Mouse (Mus musculus): ENCODE data around the gene Nlrc5. TPM values are rescaled to one million over a fixed set of nuclear protein-coding genes. Genes with fewer than 3 reads are reported as not detected.

The Nlrc5 gene
- polyA plus RNA-seq, 1 experiment from 2014 or later: 0.35 TPM

DNA sequence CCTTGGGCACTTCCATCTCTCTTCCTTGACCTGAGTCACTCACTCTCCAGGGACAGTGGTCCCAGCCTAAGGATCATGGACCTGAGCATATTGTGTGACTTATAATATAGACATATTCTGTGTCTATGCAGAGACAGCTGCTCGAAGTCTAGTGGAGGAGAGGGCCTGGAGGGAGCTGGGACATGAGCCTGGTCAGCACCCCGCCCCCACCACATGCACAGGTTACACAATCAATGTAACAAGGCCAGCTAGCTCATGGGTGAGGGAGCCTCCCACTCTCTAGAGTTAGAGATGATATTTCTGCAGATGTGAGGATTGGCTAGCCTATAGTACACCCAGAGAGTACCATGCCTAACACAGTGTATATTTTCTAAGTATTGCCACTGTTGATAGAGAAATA is 36.6 kb downstream of the Nlrc5 start:
- Histone ChIP-seq H3K4me3 (replicated peaks) (no peak overlapping the region), H3K9ac (no peak overlapping the region), H3K27ac (replicated peaks) (no peak overlapping the region), H3K4me2 (no peak overlapping the region), H3K27me3 (no peaks in the 10 kb centered on the region), H3K4me1 (replicated peaks) (no peaks in the 10 kb centered on the region), H3K9me3 (replicated peaks) (no peaks in the 10 kb centered on the region), H3K36me3 (replicated peaks) (no peaks in the 10 kb centered on the region)
- ATAC-seq (ENCODE audit: insufficient read depth): no peak
- 35% methylated on average over 2 of the region's 2 CpGs for WGBS (ENCODE audit: insufficient replicate concordance)

DNA sequence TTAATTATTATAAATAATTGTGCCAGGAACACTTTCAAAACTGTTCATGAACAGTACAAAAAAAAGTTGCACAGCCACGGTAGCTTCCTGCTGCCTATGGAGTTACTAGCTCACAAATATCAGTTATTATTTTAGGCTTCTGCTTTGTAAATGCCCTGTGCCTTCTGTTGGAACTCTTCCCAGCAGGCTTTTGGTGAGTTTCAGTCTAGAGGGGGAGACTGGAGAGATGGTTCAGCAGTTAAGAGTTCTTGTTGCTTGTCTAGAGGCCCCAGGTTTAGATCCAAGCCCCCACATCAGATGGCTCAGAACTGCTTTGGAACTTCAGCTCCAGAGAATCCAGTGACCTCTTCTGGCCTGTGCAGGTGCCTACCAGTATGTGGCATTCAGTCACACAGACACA is 37.1 kb downstream of the Nlrc5 start:
- no peak overlapping the region for H3K4me3 ChIP-seq (replicated peaks)

GRCm38 (mm10) chr8:94472741-94473140 is 38.6 kb downstream of the Nlrc5 start:
- whole genome bisulfite sequencing (ENCODE audit: insufficient replicate concordance): 53% methylated on average over 8 of the region's 8 CpGs
- H3K4me1 ChIP-seq (replicated peaks): no peaks in the 10 kb centered on the region
- no peak overlapping the region for H3K27ac ChIP-seq (replicated peaks)
- no peak overlapping the region for H3K4me2 ChIP-seq
- no peaks in the 10 kb centered on the region for H3K36me3 ChIP-seq (replicated peaks)
- H3K9me3 ChIP-seq (replicated peaks): no peaks in the 10 kb centered on the region
- H3K27me3 ChIP-seq: no peaks in the 10 kb centered on the region
- no peak for ATAC-seq (ENCODE audit: insufficient read depth)
- H3K9ac ChIP-seq: no peak overlapping the region
- H3K4me3 ChIP-seq (replicated peaks): no peak overlapping the region

More for the DNA sequence above, 37.1 kb downstream of the Nlrc5 start:
- no peak for ATAC-seq (ENCODE audit: insufficient read depth)
- no peaks in the 10 kb centered on the region for H3K9me3 ChIP-seq (replicated peaks)
- no peaks in the 10 kb centered on the region for H3K27me3 ChIP-seq
- H3K4me2 ChIP-seq: no peak overlapping the region
- H3K9ac ChIP-seq: no peak overlapping the region
- no peaks in the 10 kb centered on the region for H3K36me3 ChIP-seq (replicated peaks)
- no peaks in the 10 kb centered on the region for H3K4me1 ChIP-seq (replicated peaks)
- no peak overlapping the region for H3K27ac ChIP-seq (replicated peaks)
- 59% methylated on average over 1 of the region's 1 CpGs for WGBS (ENCODE audit: insufficient replicate concordance)

GRCm38 (mm10) chr8:94473431-94473830 is 39.3 kb downstream of the Nlrc5 start:
- H3K4me1 ChIP-seq (replicated peaks): no peaks in the 10 kb centered on the region
- H3K4me2 ChIP-seq: no peak overlapping the region
- H3K27ac ChIP-seq (replicated peaks): no peak overlapping the region
- H3K36me3 ChIP-seq (replicated peaks): no peaks in the 10 kb centered on the region
- H3K9ac ChIP-seq: no peak overlapping the region
- H3K4me3 ChIP-seq (replicated peaks): no peak overlapping the region
- no peaks in the 10 kb centered on the region for H3K27me3 ChIP-seq
- 59% methylated on average over 21 of the region's 21 CpGs for WGBS (ENCODE audit: insufficient replicate concordance)
- ATAC-seq (ENCODE audit: insufficient read depth): no peak
- H3K9me3 ChIP-seq (replicated peaks): no peaks in the 10 kb centered on the region

GRCm38 (mm10) chr8:94475786-94476185 is 41.6 kb downstream of the Nlrc5 start:
- Histone ChIP-seq H3K4me1 (replicated peaks) (no peaks in the 10 kb centered on the region), H3K4me2 (no peak overlapping the region), H3K4me3 (replicated peaks) (no peak overlapping the region), H3K27ac (replicated peaks) (no peak overlapping the region), H3K36me3 (replicated peaks) (no peaks in the 10 kb centered on the region), H3K9ac (no peak overlapping the region), H3K9me3 (replicated peaks) (no peaks in the 10 kb centered on the region), H3K27me3 (no peaks in the 10 kb centered on the region)
- 61% methylated on average over 8 of the region's 8 CpGs for WGBS (ENCODE audit: insufficient replicate concordance)
- no peak for ATAC-seq (ENCODE audit: insufficient read depth)

DNA sequence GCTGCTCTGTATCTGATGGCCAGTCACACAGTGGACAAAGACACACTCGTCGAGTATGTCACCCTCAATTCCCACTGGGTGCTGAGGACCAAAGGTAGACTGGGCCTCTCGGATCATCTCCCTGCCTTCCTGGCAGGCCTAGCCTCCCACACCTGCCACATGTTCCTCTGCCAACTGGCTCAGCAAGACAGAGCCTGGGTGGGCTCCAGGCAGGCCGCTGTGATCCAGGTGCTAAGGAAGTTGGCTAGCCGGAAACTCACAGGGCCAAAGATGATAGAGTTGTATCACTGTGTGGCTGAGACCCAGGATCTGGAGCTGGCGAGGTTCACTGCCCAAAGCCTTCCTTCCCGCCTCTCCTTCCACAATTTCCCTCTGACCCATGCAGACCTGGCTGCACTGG is 42.7 kb downstream of the Nlrc5 start:
- Histone ChIP-seq H3K4me1 (replicated peaks) (no peaks in the 10 kb centered on the region), H3K4me2 (no peak overlapping the region), H3K27me3 (no peaks in the 10 kb centered on the region), H3K27ac (replicated peaks) (no peak overlapping the region), H3K4me3 (replicated peaks) (no peak overlapping the region), H3K9ac (no peak overlapping the region), H3K9me3 (replicated peaks) (no peaks in the 10 kb centered on the region), H3K36me3 (replicated peaks) (no peaks in the 10 kb centered on the region)
- WGBS (ENCODE audit: insufficient replicate concordance): 59% methylated on average over 7 of the region's 7 CpGs
- ATAC-seq (ENCODE audit: insufficient read depth): no peak

GRCm38 (mm10) chr8:94482051-94482450 is 47.9 kb downstream of the Nlrc5 start:
- H3K9ac ChIP-seq: no peak overlapping the region
- no peaks in the 10 kb centered on the region for H3K4me1 ChIP-seq (replicated peaks)
- 5% methylated on average over 6 of the region's 6 CpGs for WGBS (ENCODE audit: insufficient replicate concordance)
- ATAC-seq (ENCODE audit: insufficient read depth): no peak
- no peaks in the 10 kb centered on the region for H3K9me3 ChIP-seq (replicated peaks)
- H3K4me2 ChIP-seq: no peak overlapping the region
- H3K27ac ChIP-seq (replicated peaks): no peak overlapping the region
- H3K27me3 ChIP-seq: peaks cover 12% of the 10 kb centered on the region; the same call in 1 of the 2 replicates
- no peaks in the 10 kb centered on the region for H3K36me3 ChIP-seq (replicated peaks)
- no peak overlapping the region for H3K4me3 ChIP-seq (replicated peaks)

GRCm38 (mm10) chr8:94485288-94485687 is 51.1 kb downstream of the Nlrc5 start:
- H3K27me3 ChIP-seq: peaks cover 12% of the 10 kb centered on the region; the same call in 1 of the 2 replicates
- no peak overlapping the region for H3K27ac ChIP-seq (replicated peaks)
- no peak overlapping the region for H3K9ac ChIP-seq
- H3K4me3 ChIP-seq (replicated peaks): no peak overlapping the region
- no peak overlapping the region for H3K4me2 ChIP-seq
- 33% methylated on average over 3 of the region's 3 CpGs for WGBS (ENCODE audit: insufficient replicate concordance)
- no peaks in the 10 kb centered on the region for H3K36me3 ChIP-seq (replicated peaks)
- no peak for ATAC-seq (ENCODE audit: insufficient read depth)
- H3K9me3 ChIP-seq (replicated peaks): no peaks in the 10 kb centered on the region
- no peaks in the 10 kb centered on the region; the same call in none of the 2 replicates for H3K4me1 ChIP-seq (replicated peaks)

DNA sequence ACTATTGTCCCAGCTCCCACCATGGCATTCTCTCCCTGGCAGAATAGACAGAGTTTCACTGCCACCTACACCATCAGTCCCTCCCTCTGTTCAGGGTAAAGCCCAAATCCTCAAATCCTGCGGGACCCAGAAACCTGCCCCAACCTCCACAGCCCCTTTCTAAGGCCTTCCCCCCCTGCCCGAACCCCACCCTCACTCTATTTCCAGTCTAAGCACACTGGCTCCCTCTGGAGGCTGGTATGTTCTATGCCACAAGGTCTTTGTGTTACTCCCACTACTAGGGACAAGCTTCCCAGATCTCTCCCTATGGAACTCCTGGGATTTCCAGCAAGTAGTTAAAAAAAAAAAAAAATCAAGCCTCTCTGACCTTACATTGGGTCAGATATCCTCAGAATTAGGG is 51.7 kb downstream of the Nlrc5 start:
- peaks cover 16% of the 10 kb centered on the region; the same call in 1 of the 2 replicates for H3K27me3 ChIP-seq
- 12% methylated on average over 2 of the region's 2 CpGs for WGBS (ENCODE audit: insufficient replicate concordance)
- no peak for ATAC-seq (ENCODE audit: insufficient read depth)
- H3K4me2 ChIP-seq: no peak overlapping the region
- H3K27ac ChIP-seq (replicated peaks): no peak overlapping the region
- H3K36me3 ChIP-seq (replicated peaks): no peaks in the 10 kb centered on the region
- H3K9ac ChIP-seq: no peak overlapping the region
- no peaks in the 10 kb centered on the region for H3K9me3 ChIP-seq (replicated peaks)
- H3K4me1 ChIP-seq (replicated peaks): no peaks in the 10 kb centered on the region; the same call in none of the 2 replicates
- no peak overlapping the region for H3K4me3 ChIP-seq (replicated peaks)

DNA sequence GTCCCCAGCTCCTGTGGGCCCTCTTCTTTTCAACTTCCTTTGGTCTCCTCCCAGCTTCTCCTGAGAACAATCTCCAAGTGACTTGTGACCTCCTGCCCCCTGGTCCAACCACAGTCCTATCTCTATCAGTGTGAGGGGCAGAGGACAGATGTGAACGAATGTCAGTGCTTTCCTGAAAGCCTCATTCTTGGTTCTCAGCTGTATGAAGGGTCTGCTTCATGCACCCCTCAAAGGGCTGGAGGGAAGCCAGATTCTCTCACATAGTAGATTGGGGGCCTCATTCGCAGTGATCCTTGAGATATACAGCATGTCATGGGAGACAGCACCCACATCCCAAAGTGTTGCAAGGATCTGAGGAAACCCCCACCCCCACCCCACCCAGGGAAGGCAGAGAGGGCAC is 53.9 kb downstream of the Nlrc5 start:
- H3K9me3 ChIP-seq (replicated peaks): no peaks in the 10 kb centered on the region
- H3K9ac ChIP-seq: no peak overlapping the region
- no peak for ATAC-seq (ENCODE audit: insufficient read depth)
- peaks cover 13% of the 10 kb centered on the region; the same call in 1 of the 2 replicates for H3K27me3 ChIP-seq
- H3K4me3 ChIP-seq (replicated peaks): no peak overlapping the region
- 40% methylated on average over 2 of the region's 2 CpGs for WGBS (ENCODE audit: insufficient replicate concordance)
- no peak overlapping the region for H3K4me2 ChIP-seq
- peaks cover 4% of the 10 kb centered on the region for H3K4me1 ChIP-seq (replicated peaks)
- H3K36me3 ChIP-seq (replicated peaks): no peaks in the 10 kb centered on the region
- H3K27ac ChIP-seq (replicated peaks): no peak overlapping the region

DNA sequence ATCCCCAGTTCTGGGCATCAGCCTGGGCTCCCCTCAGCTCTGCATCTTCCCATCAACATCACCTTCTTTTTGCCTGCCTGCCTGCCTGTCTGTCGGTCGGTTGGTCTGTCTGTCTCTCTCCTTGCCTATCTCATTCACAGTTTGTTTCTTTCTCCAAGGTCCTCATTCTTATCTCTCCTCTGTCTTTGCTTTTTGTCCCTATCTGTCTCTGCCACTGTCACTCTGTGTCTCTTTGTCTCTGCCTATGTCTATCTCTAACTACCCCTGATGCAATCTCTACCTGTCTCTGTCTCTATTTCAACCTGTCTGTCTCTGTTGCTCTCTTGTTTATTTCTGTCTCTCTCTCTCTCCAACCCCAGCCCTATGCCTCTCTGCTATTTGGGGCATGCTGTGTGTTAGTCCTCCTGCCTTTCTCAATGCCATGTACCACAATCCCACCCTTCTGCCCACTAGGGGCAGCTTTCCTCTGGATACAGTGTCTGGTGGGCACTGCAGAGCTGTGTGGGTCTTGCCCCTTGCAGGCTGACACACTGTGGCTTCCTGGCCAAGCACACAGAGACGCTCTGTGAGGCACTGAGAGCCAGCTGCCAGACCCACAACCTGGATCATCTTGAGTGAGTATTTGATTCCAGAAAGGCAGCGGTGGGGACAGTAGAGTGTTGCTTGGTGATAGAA is 55.8 kb downstream of the Nlrc5 start:
- no peak for ATAC-seq (ENCODE audit: insufficient read depth)
- H3K4me3 ChIP-seq (replicated peaks): no peak overlapping the region
- H3K4me1 ChIP-seq (replicated peaks): peaks cover 4% of the 10 kb centered on the region
- no peak overlapping the region for H3K9ac ChIP-seq
- 37% methylated on average over 4 of the region's 4 CpGs for WGBS (ENCODE audit: insufficient replicate concordance)
- H3K4me2 ChIP-seq: no peak overlapping the region
- H3K27ac ChIP-seq (replicated peaks): no peak overlapping the region
- 0 out of 2 replicates have a peak, but pooled peaks cover 8% of the 10 kb centered on the region for H3K27me3 ChIP-seq
- H3K9me3 ChIP-seq (replicated peaks): no peaks in the 10 kb centered on the region
- no peaks in the 10 kb centered on the region for H3K36me3 ChIP-seq (replicated peaks)
